Mouse (Mus musculus) embryonic facial prominence, embryonic 13.5 days (tissue): ENCODE results near the gene Dcaf7. TPM values are rescaled to one million over a fixed set of nuclear protein-coding genes. Genes with fewer than 3 reads are reported as not detected.
"Not testable (repeated sequence)": the region's sequence is repeated elsewhere in the genome, so short reads cannot be mapped to it uniquely, and the experiment has no call there.

Experiments
- ATAC-seq: fragments of 200-750 bp; cut with Nextera tagmentation; 2 replicates; pipeline ENCODE4 v1.8.0; 2017; ENCODE audit warnings: low read depth; ENCODE audit not compliant: insufficient number of reproducible peaks, insufficient read depth, low FRiP score, low TSS enrichment
- H3K27ac ChIP-seq: fragments of 300-500 bp; sonication (generic); 2 replicates; pipeline ENCODE4 v1.5.1; 2015; ENCODE audit warnings: moderate library complexity, mild to moderate bottlenecking, inconsistent platforms
- H3K27me3 ChIP-seq: fragments of 300-500 bp; sonication (generic); 2 replicates; pipeline ENCODE4 v1.6.1; 2015; ENCODE audit warnings: mild to moderate bottlenecking, inconsistent platforms
- H3K36me3 ChIP-seq: fragments of 300-500 bp; sonication (generic); 2 replicates; pipeline ENCODE4 v1.6.1; 2015; ENCODE audit warnings: mild to moderate bottlenecking, inconsistent platforms
- H3K4me1 ChIP-seq: fragments of 300-500 bp; sonication (generic); 2 replicates; pipeline ENCODE4 v1.6.1; 2015; ENCODE audit warnings: inconsistent platforms
- H3K4me2 ChIP-seq: fragments of 300-500 bp; sonication (generic); 2 replicates; pipeline ENCODE4 v1.6.1; 2015; ENCODE audit warnings: moderate library complexity, mild to moderate bottlenecking, inconsistent platforms
- H3K4me3 ChIP-seq: fragments of 300-500 bp; sonication (generic); 2 replicates; pipeline ENCODE4 v1.5.1; 2015; ENCODE audit warnings: mild to moderate bottlenecking, inconsistent platforms
- H3K9ac ChIP-seq: fragments of 300-500 bp; sonication (generic); 2 replicates; pipeline ENCODE4 v1.6.1; 2015; ENCODE audit warnings: mild to moderate bottlenecking, inconsistent platforms
- H3K9me3 ChIP-seq: fragments of 300-500 bp; sonication (generic); 2 replicates; pipeline ENCODE4 v1.6.1; 2016; ENCODE audit warnings: inconsistent platforms
- WGBS: fragments of 180-500 bp; shearing (Covaris S2); methylation state at CpG from one replicate; pipeline ENCODE4 v1.1.7; 2015; ENCODE audit warnings: mixed read lengths; 5-methylcytosine and 5-hydroxymethylcytosine counted together
- polyA plus RNA-seq: library from polyadenylated mRNA; unstranded; fragments of >200 nt; fragmentation: Nextera tagmentation; extraction: Ambion mirVana; gene quantifications from 2 replicates; pipeline ENCODE4 v1.2.1, GENCODE M21; 2015

Gene Dcaf7
- polyA plus RNA-seq, 1 experiment from 2014 or later, result 71.3 TPM

DNA sequence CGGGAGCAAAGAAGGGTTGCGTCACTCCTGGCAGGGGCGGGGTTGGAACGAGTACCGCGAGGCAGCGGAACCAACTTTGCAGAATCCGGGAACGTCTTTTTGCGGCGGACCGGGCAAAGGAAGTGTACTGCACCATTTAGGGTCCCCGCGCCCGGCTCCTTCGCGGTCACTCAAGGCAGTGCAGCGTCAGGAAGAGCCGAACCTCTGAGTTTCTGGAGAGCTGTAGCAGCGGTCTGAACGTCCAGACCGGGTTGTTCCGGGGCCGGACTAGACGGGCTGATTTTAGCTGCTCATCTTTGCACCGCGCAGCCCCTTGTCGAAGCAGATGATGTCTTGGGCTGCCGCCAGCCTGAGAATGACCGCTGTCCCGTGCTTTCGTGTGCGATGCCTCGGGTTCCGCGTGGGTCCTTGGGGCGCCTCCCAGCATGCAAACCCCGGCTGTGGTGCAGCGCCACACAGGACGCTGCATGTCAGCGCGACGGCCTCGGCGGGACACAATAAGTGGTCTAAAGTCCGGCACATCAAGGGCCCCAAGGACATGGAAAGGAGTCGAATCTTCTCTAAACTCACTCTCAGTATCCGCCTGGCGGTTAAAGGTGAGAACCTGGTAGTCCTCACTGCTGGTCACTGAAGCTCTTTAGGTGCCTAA lies 29.4 kb downstream of the Dcaf7 start, which contains the start of gene Taco1:
Gene Taco1 (plus strand): TSS at position 139 of the 649 bp plus-strand sequence.
- Histone ChIP-seq H3K27ac (peak within 1 kb of the TSS; percentile 87), H3K4me3 (peak within 1 kb of the TSS; percentile 92), H3K9ac (peak within 1 kb of the TSS; percentile 94), H3K4me2 (peak within 1 kb of the TSS; percentile 81), H3K27me3 (no peaks in the 10 kb centered on the region), H3K9me3 (no peaks in the 10 kb centered on the region), H3K36me3 (0 out of 2 replicates have a peak, but pooled peaks cover 8% of the 10 kb centered on the region), H3K4me1 (peaks cover 12% of the 10 kb centered on the region)
- peak; percentile 94 for ATAC-seq
- WGBS, result under 1% methylated on average over 49 of the region's 49 CpGs

DNA sequence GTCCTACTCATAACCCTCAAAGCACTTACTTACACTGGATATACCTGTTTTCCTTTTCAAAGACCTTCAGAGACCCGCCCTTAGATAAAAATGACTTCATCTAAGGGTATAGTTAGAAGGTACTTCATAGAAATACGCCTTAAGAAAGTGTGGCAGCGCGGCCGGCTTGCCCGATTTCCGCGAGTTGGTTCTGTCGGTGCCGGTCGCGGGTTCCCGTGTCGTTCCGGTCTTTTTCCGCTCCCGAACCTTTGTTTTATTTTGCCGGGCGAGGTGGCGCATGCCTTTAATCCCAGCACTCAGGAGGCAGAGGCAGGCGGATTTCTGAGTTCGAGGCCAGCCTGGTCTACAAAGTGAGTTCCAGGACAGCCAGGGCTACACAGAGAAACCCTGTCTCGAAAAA lies 29.9 kb downstream of the Dcaf7 start:
- H3K36me3 ChIP-seq, result not testable (repeated sequence)
- WGBS, result 16% methylated on average over 23 of the region's 23 CpGs

DNA sequence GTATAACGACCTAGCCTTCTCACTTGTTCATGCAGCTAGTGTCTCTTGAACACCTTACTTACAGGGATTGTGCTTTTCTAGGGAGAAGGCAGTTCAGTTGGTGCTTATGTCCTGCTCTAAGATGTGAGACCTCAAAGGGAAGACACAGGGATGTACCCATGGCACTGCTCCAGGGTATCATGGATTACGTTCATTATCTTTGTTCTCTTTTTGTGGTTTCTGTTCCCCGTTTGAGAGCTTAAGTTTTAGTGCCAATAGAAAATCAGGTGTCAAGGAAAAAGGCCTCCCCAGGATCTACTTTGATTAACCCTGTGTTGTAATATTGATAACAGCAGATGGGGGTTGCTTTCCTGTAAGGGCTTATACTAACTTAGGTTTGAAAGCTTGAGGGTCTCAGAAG lies 37.1 kb downstream of the Dcaf7 start:
- Histone ChIP-seq H3K4me1 (no peaks in the 10 kb centered on the region), H3K4me3 (no peak overlapping the region), H3K36me3 (peaks cover 32% of the 10 kb centered on the region), H3K27ac (no peak overlapping the region), H3K27me3 (no peaks in the 10 kb centered on the region), H3K9ac (no peak overlapping the region), H3K4me2 (no peak overlapping the region), H3K9me3 (no peaks in the 10 kb centered on the region)
- no peak for ATAC-seq
- WGBS, result 79% methylated on average over 3 of the region's 3 CpGs

More for the DNA sequence above, 29.9 kb downstream of the Dcaf7 start:
- ATAC-seq, H3K9me3 ChIP-seq, H3K27me3 ChIP-seq: not testable (repeated sequence)
- Histone ChIP-seq H3K4me3 (peak overlapping the region; percentile 92), H3K9ac (peak overlapping the region; percentile 94), H3K4me2 (peak overlapping the region; percentile 81), H3K27ac (peak overlapping the region; percentile 87; the same call in 1 of the 2 replicates), H3K4me1 (peaks cover 12% of the 10 kb centered on the region)

DNA sequence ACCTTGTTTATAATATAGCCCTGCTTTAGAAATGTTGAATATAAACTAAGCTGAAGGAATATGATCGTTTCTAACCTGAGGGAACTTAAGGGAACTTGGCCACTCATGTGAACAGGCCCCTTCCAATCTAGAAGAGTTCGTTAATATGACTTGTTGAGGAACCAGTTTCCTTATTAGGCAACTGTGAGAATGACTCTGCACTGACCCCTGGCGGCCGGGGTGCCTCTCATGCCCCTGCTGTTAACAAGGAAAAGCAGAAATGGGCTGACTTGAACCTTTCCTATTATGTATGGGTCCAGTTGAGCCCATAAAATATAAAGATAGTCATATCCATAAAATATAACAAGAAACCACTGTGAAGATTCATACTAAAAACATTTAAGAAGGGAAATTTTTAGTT lies 39.6 kb downstream of the Dcaf7 start:
- H3K9me3 ChIP-seq, result no peaks in the 10 kb centered on the region
- no peak overlapping the region for H3K27ac ChIP-seq
- 3% methylated on average over 4 of the region's 4 CpGs for WGBS
- H3K9ac ChIP-seq, result no peak overlapping the region
- H3K4me3 ChIP-seq, result no peak overlapping the region
- H3K27me3 ChIP-seq, result no peaks in the 10 kb centered on the region
- no peaks in the 10 kb centered on the region for H3K4me1 ChIP-seq
- peaks cover 24% of the 10 kb centered on the region for H3K36me3 ChIP-seq
- no peak for ATAC-seq
- H3K4me2 ChIP-seq, result no peak overlapping the region

DNA sequence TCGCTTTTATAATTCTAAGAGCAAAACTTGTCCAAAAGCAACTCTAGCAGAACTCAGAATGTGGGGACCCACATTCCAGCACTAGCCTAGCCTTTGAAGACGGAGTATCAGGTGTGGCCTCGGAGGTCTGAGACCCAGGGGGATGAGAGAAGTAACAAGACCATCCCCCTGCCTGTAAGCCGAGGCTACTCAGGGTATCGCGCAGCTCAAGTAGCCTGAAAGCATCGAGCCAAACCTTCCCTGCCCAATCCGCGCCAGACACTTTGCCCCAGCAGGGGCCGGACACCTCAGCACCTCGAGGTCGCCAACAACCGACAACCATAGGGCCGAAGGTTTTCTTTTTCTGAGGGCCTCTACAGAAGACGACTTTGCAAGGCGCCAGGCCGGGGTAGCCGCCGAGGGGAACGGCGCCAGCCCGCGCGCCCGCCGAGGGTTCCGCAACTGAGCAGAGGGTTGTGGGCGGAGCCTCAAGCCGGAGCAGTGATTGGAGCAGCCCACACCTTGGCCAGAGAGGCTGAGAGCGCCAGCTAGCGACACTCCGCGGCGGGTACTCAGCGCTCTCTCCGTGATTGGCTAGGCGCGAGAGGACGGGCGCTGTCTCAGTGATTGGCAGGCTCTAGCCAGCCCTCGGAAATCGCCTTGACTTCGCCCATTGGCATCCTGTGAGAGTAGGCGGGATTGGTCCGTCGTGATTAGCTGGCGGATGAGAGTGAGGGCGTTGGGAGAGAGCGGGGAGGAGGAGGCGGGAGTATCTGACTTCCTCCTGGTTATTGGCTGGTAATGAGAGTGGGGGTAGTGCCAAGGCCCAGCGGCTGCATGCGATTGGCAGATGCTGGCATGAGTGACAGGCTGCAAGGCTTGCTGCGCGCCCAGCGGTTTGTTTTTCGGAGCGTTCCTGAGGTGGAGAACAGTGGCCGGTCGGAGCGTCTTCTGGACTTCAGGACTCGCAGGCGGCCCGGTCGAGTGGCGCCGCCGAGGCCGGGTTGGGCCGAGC lies 47.3 kb downstream of the Dcaf7 start, which contains the start of gene Map3k3:
Gene Map3k3 (plus strand): TSS at position 906 of the 994 bp plus-strand sequence.
- H3K27ac ChIP-seq, result peak within 1 kb of the TSS; percentile 99
- H3K27me3 ChIP-seq, result no peaks in the 10 kb centered on the region
- ATAC-seq, result peak; percentile 99
- H3K9me3 ChIP-seq, result no peaks in the 10 kb centered on the region
- peak within 1 kb of the TSS; percentile 94 for H3K9ac ChIP-seq
- under 1% methylated on average over 69 of the region's 69 CpGs for WGBS
- H3K4me2 ChIP-seq, result peak within 1 kb of the TSS; percentile 74
- peaks cover 16% of the 10 kb centered on the region for H3K4me1 ChIP-seq
- H3K36me3 ChIP-seq, result no peaks in the 10 kb centered on the region
- H3K4me3 ChIP-seq, result peak within 1 kb of the TSS; percentile 94

DNA sequence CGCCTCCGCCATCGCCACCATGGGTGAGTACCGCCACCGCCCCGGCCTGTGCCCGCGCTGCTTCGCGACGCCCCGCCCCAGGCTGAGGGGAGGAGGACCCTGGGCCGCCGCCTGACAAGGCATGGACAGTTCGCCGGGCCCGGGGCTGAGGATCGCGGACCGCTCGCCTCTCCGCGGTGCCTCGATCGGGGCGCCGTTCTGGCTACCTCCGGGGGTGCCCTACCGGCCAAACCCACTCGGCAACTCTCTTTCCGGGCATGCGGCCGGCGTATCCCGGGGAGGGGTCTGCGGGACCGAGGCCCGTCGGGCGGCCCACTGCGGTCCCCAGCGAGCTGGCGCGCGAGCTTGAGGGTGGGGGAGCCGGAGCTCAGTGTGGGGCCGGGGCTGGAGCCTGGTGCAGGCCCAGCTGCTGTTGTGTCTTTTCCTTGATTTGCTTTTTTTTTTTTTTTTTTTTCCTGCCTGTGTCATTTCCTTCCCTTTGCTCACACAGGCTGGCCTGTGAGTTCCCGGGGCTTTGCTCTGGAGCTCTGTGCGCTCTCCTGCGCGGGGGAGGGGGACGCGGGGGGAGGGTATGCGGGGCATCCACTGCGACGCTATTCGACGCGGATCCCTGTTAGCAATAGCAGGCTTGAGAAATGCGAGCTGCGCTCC lies 48.4 kb downstream of the Dcaf7 start:
- Histone ChIP-seq H3K27me3 (no peaks in the 10 kb centered on the region), H3K36me3 (no peaks in the 10 kb centered on the region), H3K9ac (peak overlapping the region; percentile 94), H3K27ac (peak overlapping the region; percentile 99), H3K4me2 (peak overlapping the region; percentile 74), H3K4me1 (peaks cover 16% of the 10 kb centered on the region), H3K4me3 (peak overlapping the region; percentile 94), H3K9me3 (no peaks in the 10 kb centered on the region)
- ATAC-seq, result peak; percentile 65
- under 1% methylated on average over 52 of the region's 61 CpGs for WGBS

DNA sequence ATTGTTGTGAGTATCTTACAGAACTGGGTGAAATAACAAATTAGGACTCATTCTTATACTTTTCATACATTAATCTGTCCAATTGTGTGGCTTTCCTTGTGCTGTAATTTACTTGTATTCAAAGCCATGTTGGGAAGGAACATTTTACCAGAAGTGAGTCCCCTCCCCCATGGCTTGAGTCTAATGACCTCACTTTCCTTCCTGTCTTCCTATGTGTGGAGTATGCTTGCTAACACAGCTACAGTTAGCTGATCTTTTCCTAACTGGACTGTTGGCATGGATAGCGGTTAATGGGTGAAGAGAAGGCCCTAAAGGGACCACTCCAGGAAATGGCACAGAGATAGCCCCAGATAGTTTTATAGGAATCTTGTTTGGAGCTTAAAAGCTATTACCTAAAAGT lies 61.6 kb downstream of the Dcaf7 start:
- WGBS, result 95% methylated on average over 1 of the region's 1 CpGs
- ATAC-seq, result no peak
- no peaks in the 10 kb centered on the region for H3K27me3 ChIP-seq
- H3K9ac ChIP-seq, result no peak overlapping the region
- H3K27ac ChIP-seq, result no peak overlapping the region
- no peak overlapping the region for H3K4me2 ChIP-seq
- peaks cover 6% of the 10 kb centered on the region; the same call in 1 of the 2 replicates for H3K4me1 ChIP-seq
- H3K36me3 ChIP-seq, result peaks cover 21% of the 10 kb centered on the region
- no peaks in the 10 kb centered on the region for H3K9me3 ChIP-seq
- H3K4me3 ChIP-seq, result no peak overlapping the region

DNA sequence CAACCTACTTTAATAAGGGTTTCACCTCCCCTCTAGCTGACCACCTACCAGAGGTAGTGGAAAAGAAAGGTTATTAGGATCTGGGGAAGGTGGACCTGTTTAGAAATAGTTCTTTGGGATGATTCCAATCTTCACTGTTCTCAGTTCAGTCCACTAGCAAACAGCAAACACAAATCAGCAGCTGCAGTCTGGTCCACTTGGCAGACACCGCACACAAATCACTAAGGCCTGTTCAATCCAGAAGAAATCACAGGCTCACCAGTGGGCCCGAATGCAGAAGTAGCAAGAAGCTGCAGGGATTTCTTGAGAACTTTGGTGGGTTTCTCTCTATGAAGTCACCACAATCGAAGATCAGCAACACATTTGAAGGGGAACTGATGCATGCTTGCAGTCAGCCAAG lies 66.2 kb downstream of the Dcaf7 start:
- no peak overlapping the region for H3K4me2 ChIP-seq
- H3K9me3 ChIP-seq, result no peaks in the 10 kb centered on the region
- H3K27me3 ChIP-seq, result no peaks in the 10 kb centered on the region
- peaks cover 26% of the 10 kb centered on the region for H3K36me3 ChIP-seq
- no peak overlapping the region for H3K27ac ChIP-seq
- peaks cover 6% of the 10 kb centered on the region; the same call in 1 of the 2 replicates for H3K4me1 ChIP-seq
- no peak overlapping the region for H3K4me3 ChIP-seq
- ATAC-seq, result no peak
- no peak overlapping the region for H3K9ac ChIP-seq
- 80% methylated on average over 3 of the region's 3 CpGs for WGBS

DNA sequence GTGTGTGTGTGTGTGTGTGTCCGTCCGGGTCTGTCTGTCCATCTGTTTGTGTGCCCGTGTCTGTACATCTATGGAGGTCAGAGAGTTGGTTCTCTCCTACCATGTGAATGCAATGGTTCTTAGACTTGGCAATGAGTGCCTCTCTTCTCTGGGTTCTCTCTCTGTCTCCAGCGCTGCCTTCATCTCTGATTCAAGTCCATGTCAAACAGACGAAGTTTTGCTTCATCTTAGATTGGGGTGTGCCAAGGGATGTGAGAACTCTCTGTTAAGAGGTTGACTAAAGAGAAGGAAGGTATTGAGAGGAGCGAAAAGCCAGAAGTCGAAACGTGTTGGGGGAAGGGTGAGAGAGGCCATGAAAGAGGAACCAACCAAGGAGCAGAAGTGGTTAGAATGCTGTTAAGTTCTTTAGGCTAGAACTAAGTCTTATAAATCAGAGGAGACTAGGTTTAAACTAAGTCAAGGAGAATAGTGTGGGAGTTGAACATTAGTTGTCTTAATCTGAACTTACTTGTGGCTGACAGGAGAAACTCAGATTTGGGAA lies 69.4 kb downstream of the Dcaf7 start:
- no peaks in the 10 kb centered on the region for H3K27me3 ChIP-seq
- H3K9me3 ChIP-seq, result no peaks in the 10 kb centered on the region
- 84% methylated on average over 8 of the region's 8 CpGs for WGBS
- peaks cover 15% of the 10 kb centered on the region; the same call in 1 of the 2 replicates for H3K36me3 ChIP-seq
- no peak overlapping the region for H3K27ac ChIP-seq
- peaks cover 6% of the 10 kb centered on the region; the same call in 1 of the 2 replicates for H3K4me1 ChIP-seq
- no peak overlapping the region for H3K9ac ChIP-seq
- H3K4me2 ChIP-seq, result no peak overlapping the region
- H3K4me3 ChIP-seq, result no peak overlapping the region
- ATAC-seq, result no peak
